Mouse (Mus musculus): ENCODE measurements around the gene Ppp2r1b.

DNA sequence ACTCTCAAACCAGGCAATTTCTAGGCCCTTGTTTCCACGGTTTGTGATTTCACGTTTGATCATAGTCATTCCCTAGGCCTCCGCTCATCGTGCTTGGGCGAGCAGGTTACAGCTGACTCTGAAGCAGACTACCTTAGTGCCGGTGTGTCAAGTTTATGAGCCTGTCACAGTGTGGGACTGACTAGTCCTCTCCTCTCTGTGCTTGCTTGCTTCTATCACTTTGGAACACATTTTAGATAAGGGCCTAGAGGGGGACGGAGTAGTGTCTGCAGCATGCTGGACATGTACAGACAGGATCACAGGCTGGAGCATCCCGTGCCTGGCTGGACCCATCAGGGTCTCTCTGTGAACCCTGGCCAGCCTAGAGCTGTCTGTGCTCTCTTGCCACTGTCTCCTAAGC, 9.3 kb downstream of the Ppp2r1b start:
- no peak for TF ChIP-seq POLR2A (IDR thresholded peaks at IDR 0.05; ENCODE audit: extremely low read depth, insufficient read depth, low read length)
- no peak for TF ChIP-seq CTCF (IDR thresholded peaks at IDR 0.05; ENCODE audit: low read depth, low read length)

Measured in liver, adult 2 months (tissue).